Comparison of ENCODE assay signal across 8 mouse cellular contexts in genomic region chr16:94713480-94714094, GRCm38 (mm10).
DNase-seq lines count a peak whose midpoint lies in the region; TF ChIP-seq lines count a peak whose summit lies in the region.

No protein-coding gene starts in this region.

- peak; percentile 60 for DNase-seq in ES-E14 (ENCODE audit: low read depth, low spot score)
- DNase-seq in cerebellum, adult 8-10 months, result peak; percentile 85
- peak; percentile 77 for DNase-seq in forelimb bud, embryonic 11.5 days (ENCODE audit: low read depth, low spot score)
- peak; percentile 90 for DNase-seq in heart, postnatal 4 days
- peak; percentile 70 to 88 for DNase-seq in layer of hippocampus, adult 2 months (ENCODE audit: low spot score in 2 of 2)
- peak; percentile 65 to 73 for DNase-seq in lung, adult 18-20 months
- DNase-seq in testis, postnatal 14 days (ENCODE audit: low spot score), result peak; percentile 76

- H3K4me1 ChIP-seq in ES-E14 (ENCODE audit: control insufficient read depth in 2 of 2, insufficient read depth in 2 of 2, low read length in 2 of 2, poor library complexity in 1 of 2), result peaks cover 0 to 9% of the 10 kb centered on the region in 2 experiments; a peak in 1 of 4 replicates
- peaks cover 14% of the 10 kb centered on the region for H3K4me1 ChIP-seq in olfactory bulb, adult 2 months (ENCODE audit: control insufficient read depth, insufficient read depth, low read length)

- TF ChIP-seq POLR2A in olfactory bulb, adult 2 months (IDR thresholded peaks at IDR 0.05; ENCODE audit: insufficient read depth, low read depth, low read length), result no peak

- H3K27ac ChIP-seq in ES-E14 (ENCODE audit: insufficient read depth, low read depth, low read length, poor library complexity, severe bottlenecking), result no peak overlapping the region
- peak overlapping the region; percentile 85 for H3K27ac ChIP-seq in layer of hippocampus, adult 2 months
- H3K27ac ChIP-seq in olfactory bulb, adult 2 months (ENCODE audit: insufficient read depth, low read depth, low read length), result no peak overlapping the region

- in situ Hi-C loops in ES-E14 (cut with MboI; ENCODE audit: low sequenced_read_pairs in 2 of 2, unreplicated experiment in 2 of 2), result no loop called here

- no peaks in the 10 kb centered on the region for H3K36me3 ChIP-seq in ES-E14 (ENCODE audit: control insufficient read depth, insufficient read depth, low read length, poor library complexity, severe bottlenecking)

- 0 out of 4 replicates have a peak overlapping the region, but pooled peaks of 1 of the 2 experiments have one; percentile 28 for H3K4me3 ChIP-seq in ES-E14 (ENCODE audit: insufficient read depth in 1 of 2, low read depth in 1 of 2, low read length in 2 of 2, poor library complexity in 1 of 2, severe bottlenecking in 1 of 2)
- H3K4me3 ChIP-seq in layer of hippocampus, adult 2 months, result peak overlapping the region; percentile 58
- peak overlapping the region; percentile 35 for H3K4me3 ChIP-seq in olfactory bulb, adult 2 months (ENCODE audit: insufficient read depth, low read depth, low read length)

- peak; percentile 100 for TF ChIP-seq CTCF in layer of hippocampus, adult 2 months (conservative IDR thresholded peaks at IDR 0.05)
- TF ChIP-seq CTCF in olfactory bulb, adult 2 months (IDR thresholded peaks at IDR 0.05; ENCODE audit: insufficient read depth, low read depth, low read length), result peak; percentile 99

- 6% methylated on average over 25 of the region's 25 CpGs for WGBS in olfactory bulb, adult 2 months

- no peaks in the 10 kb centered on the region for H3K9me3 ChIP-seq in ES-E14 (ENCODE audit: control insufficient read depth, insufficient read depth, low read depth, low read length)

- no peak overlapping the region for H3K9ac ChIP-seq in ES-E14 (ENCODE audit: insufficient read depth, low read depth, low read length, poor library complexity, severe bottlenecking)

TF ChIP-seq in ES-E14, 5 proteins besides CTCF, POLR2A, EP300 and RAD21:
- peak; percentile 44; the same call in 1 of the 2 replicates for TF ChIP-seq HCFC1 (IDR thresholded peaks at IDR 0.05; ENCODE audit: borderline replicate concordance, insufficient read depth, low read length)
- TF ChIP-seq ZNF384 (IDR thresholded peaks at IDR 0.05; ENCODE audit: low read depth, low read length), result no peak
- TF ChIP-seq MAFK (IDR thresholded peaks at IDR 0.05; ENCODE audit: insufficient read depth, low read depth, low read length), result no peak
- TF ChIP-seq CHD2 (IDR thresholded peaks at IDR 0.05; ENCODE audit: low read depth, low read length), result no peak
- TF ChIP-seq ZC3H11A (IDR thresholded peaks at IDR 0.05; ENCODE audit: borderline replicate concordance, low read depth, low read length), result 0 out of 2 replicates have a peak, but pooled peaks have one; percentile 13
